Mouse (Mus musculus) myocyte (in vitro differentiated cells): ENCODE measurements around the gene Bgn.

Experiments used
- CEBPB ChIP-seq: IDR thresholded peaks from 2 replicates; pipeline ENCODE4 v1.6.1; 2011; ENCODE audit warnings: mild to moderate bottlenecking, moderate library complexity; ENCODE audit not compliant: poor library complexity, insufficient read depth, severe bottlenecking
- E2F4 ChIP-seq: IDR thresholded peaks from one replicate; pipeline ENCODE4 v1.6.1; 2011; ENCODE audit warnings: mild to moderate bottlenecking, control low read depth, moderate library complexity; ENCODE audit not compliant: insufficient read depth
- MAX ChIP-seq: IDR thresholded peaks from one replicate; pipeline ENCODE4 v1.6.1; 2011; ENCODE audit warnings: low read depth, mild to moderate bottlenecking, control low read depth
- MYOG ChIP-seq, 3 experiments: IDR thresholded peaks; one replicate each; pipeline ENCODE4 v1.6.1; 2011; ENCODE audit warnings: control low read depth in 2 of 3, low read depth in 2 of 3, mild to moderate bottlenecking in 2 of 3; ENCODE audit not compliant: insufficient read length in 2 of 3, control insufficient read depth in 1 of 3, insufficient read depth in 1 of 3
- POLR2A ChIP-seq: IDR thresholded peaks from one replicate; pipeline ENCODE4 v1.6.1; 2011; ENCODE audit warnings: low read depth, mild to moderate bottlenecking, control low read depth, moderate library complexity; ENCODE audit not compliant: insufficient read length
- POLR2AphosphoS2 ChIP-seq: IDR thresholded peaks from one replicate; pipeline ENCODE4 v1.6.1; 2011; ENCODE audit warnings: low read depth, control low read depth; ENCODE audit not compliant: insufficient read length
- REST ChIP-seq: IDR thresholded peaks from one replicate; pipeline ENCODE4 v1.6.1; 2011; ENCODE audit warnings: mild to moderate bottlenecking, control low read depth, moderate library complexity; ENCODE audit not compliant: insufficient read depth, insufficient read length
- TCF12 ChIP-seq: IDR thresholded peaks from one replicate; pipeline ENCODE4 v1.6.1; 2011; ENCODE audit warnings: mild to moderate bottlenecking, control low read depth; ENCODE audit not compliant: poor library complexity, insufficient read depth, severe bottlenecking
- USF1 ChIP-seq: IDR thresholded peaks from one replicate; pipeline ENCODE4 v1.6.1; 2011; ENCODE audit warnings: low read depth, mild to moderate bottlenecking, control low read depth, moderate library complexity

GRCm38 (mm10) chrX:73512904-73513303 is 29.5 kb downstream of the Bgn start:
- TF ChIP-seq MYOG (IDR thresholded peaks at IDR 0.05; ENCODE audit: control insufficient read depth in 1 of 3, insufficient read depth in 1 of 3, insufficient read length in 2 of 3, low read depth in 2 of 3) (no peak), POLR2AphosphoS2 (no peak), POLR2A (no peak), USF1 (no peak), TCF12 (no peak), E2F4 (no peak), MAX (no peak), REST (no peak), CEBPB (no peak)
